Comparison of ENCODE assay signal across 29 mouse cellular contexts in the genomic region with DNA sequence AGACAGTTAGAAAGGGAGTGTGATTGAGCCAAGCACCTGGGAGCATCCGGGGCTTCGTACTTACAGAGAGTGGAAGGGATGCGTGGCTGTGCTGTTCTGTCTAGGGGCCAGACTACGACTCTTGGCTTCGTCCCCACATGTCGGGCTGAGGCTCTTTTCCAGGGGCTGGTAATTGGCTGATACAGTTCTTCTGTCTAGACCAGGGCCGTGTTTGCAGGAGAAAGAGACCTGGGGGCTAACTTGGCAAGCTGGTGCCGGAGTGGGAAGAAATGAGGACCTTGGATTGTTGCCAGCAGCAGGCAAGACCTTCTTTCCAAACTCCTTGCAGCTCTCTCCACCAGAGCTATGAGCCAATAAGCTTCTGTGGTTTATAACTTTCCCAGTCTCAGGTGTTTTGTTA. TPM values are rescaled to one million over a fixed set of nuclear protein-coding genes. Genes with fewer than 3 reads are reported as not detected.
DNase-seq lines count a peak whose midpoint lies in the region; ATAC-seq and TF ChIP-seq lines count a peak whose summit lies in the region.
"Had no signal": no experiment of that assay in that cellular context is flagged by ENCODE, and none has a peak within 500 bp of the region (broad histone marks: within the 10 kb centered on the region; RNA-seq: fewer than 3 reads in every experiment).

No protein-coding gene starts in this region.

- H3K27ac ChIP-seq in forebrain, embryonic 11.5 days (ENCODE audit: low read depth, low read length), result no peak overlapping the region
- H3K27ac ChIP-seq in forebrain, embryonic 10.5 days, result no peak overlapping the region
- H3K27ac ChIP-seq in hindbrain, embryonic 10.5 days, result peak overlapping the region; percentile 35; the same call in 1 of the 2 replicates
- no peak overlapping the region for H3K27ac ChIP-seq in hindbrain, embryonic 11.5 days (ENCODE audit: low read depth, low read length)
- no peak overlapping the region for H3K27ac ChIP-seq in limb, embryonic 14.5 days (replicated peaks; ENCODE audit: low read depth, low read length)
- no peak overlapping the region for H3K27ac ChIP-seq in limb, embryonic 10.5 days
- H3K27ac ChIP-seq in midbrain, embryonic 14.5 days (replicated peaks; ENCODE audit: low read depth, low read length), result no peak overlapping the region
- no peak overlapping the region for H3K27ac ChIP-seq in midbrain, embryonic 13.5 days
- H3K27ac ChIP-seq: embryonic facial prominence, embryonic 15.5 days; gastrocnemius, adult 2 months; intestine, embryonic 15.5 days; layer of hippocampus, adult 2 months; liver, embryonic 14.5 days; lung, embryonic 15.5 days; midbrain, embryonic 12.5 days; neural tube, embryonic 15.5 days had no signal

- no peak overlapping the region for H3K4me2 ChIP-seq in forebrain, embryonic 11.5 days (ENCODE audit: low read depth, low read length, severe bottlenecking)
- H3K4me2 ChIP-seq in hindbrain, embryonic 11.5 days (replicated peaks; ENCODE audit: low read depth, low read length), result no peak overlapping the region
- no peak overlapping the region for H3K4me2 ChIP-seq in limb, embryonic 14.5 days (replicated peaks; ENCODE audit: low read depth, low read length, severe bottlenecking)
- no peak overlapping the region for H3K4me2 ChIP-seq in midbrain, embryonic 14.5 days (ENCODE audit: low read length)
- no peak overlapping the region for H3K4me2 ChIP-seq in midbrain, embryonic 13.5 days (replicated peaks)
- H3K4me2 ChIP-seq: embryonic facial prominence, embryonic 15.5 days; heart, embryonic 12.5 days; intestine, embryonic 15.5 days; lung, embryonic 15.5 days; midbrain, embryonic 12.5 days; neural tube, embryonic 15.5 days had no signal

- peak; percentile 27 for DNase-seq in forebrain, embryonic 11.5 days (ENCODE audit: low spot score)
- DNase-seq in forebrain, embryonic 10.5 days (ENCODE audit: extremely low spot score, low spot score), result no peak
- DNase-seq in hindbrain, embryonic 10.5 days (ENCODE audit: low spot score), result no peak
- DNase-seq in hindbrain, embryonic 11.5 days (ENCODE audit: low spot score), result no peak
- DNase-seq in limb, embryonic 14.5 days (ENCODE audit: low spot score), result peak; percentile 28
- DNase-seq in limb, embryonic 10.5 days (ENCODE audit: low spot score), result no peak
- peak; percentile 32 for DNase-seq in midbrain, embryonic 14.5 days
- DNase-seq: adrenal gland, postnatal 10 days; cerebellum, adult 11 months; cerebellum, adult 9-10 months; gastrocnemius, adult 2 months; gastrocnemius, postnatal 36 days; heart, adult 18-20 months; kidney, adult 2 months; kidney, postnatal 36 days; liver; retina, postnatal 1 day; right cerebral cortex, postnatal 14 days; thymus, postnatal 4 days had no signal

- H3K4me3 ChIP-seq in forebrain, embryonic 11.5 days (ENCODE audit: low read depth, low read length), result no peak overlapping the region
- H3K4me3 ChIP-seq in forebrain, embryonic 10.5 days, result no peak overlapping the region
- H3K4me3 ChIP-seq in hindbrain, embryonic 10.5 days, result no peak overlapping the region
- H3K4me3 ChIP-seq in hindbrain, embryonic 11.5 days (ENCODE audit: low read depth, low read length), result no peak overlapping the region
- no peak overlapping the region for H3K4me3 ChIP-seq in limb, embryonic 14.5 days (replicated peaks; ENCODE audit: low read length)
- no peak overlapping the region for H3K4me3 ChIP-seq in limb, embryonic 10.5 days
- H3K4me3 ChIP-seq in midbrain, embryonic 14.5 days (replicated peaks; ENCODE audit: low read depth, low read length), result no peak overlapping the region
- no peak overlapping the region for H3K4me3 ChIP-seq in midbrain, embryonic 13.5 days (replicated peaks)
- H3K4me3 ChIP-seq: embryonic facial prominence, embryonic 15.5 days; gastrocnemius, adult 2 months; heart, embryonic 12.5 days; intestine, embryonic 15.5 days; layer of hippocampus, adult 2 months; lung, embryonic 15.5 days; midbrain, embryonic 12.5 days; neural tube, embryonic 15.5 days had no signal

- 80% methylated on average over 8 of the region's 8 CpGs for WGBS in forebrain, embryonic 11.5 days
- WGBS in forebrain, embryonic 10.5 days, result 86% methylated on average over 8 of the region's 8 CpGs
- 90% methylated on average over 8 of the region's 8 CpGs for WGBS in hindbrain, embryonic 10.5 days
- WGBS in hindbrain, embryonic 11.5 days, result 92% methylated on average over 8 of the region's 8 CpGs
- 44% methylated on average over 8 of the region's 8 CpGs for WGBS in limb, embryonic 14.5 days
- 89% methylated on average over 8 of the region's 8 CpGs for WGBS in limb, embryonic 10.5 days
- 80% methylated on average over 8 of the region's 8 CpGs for WGBS in midbrain, embryonic 14.5 days
- 82% methylated on average over 8 of the region's 8 CpGs for WGBS in midbrain, embryonic 13.5 days

- no peak overlapping the region for H3K9ac ChIP-seq in forebrain, embryonic 11.5 days (ENCODE audit: low read length)
- no peak overlapping the region for H3K9ac ChIP-seq in hindbrain, embryonic 11.5 days (ENCODE audit: low read depth, low read length)
- H3K9ac ChIP-seq in limb, embryonic 14.5 days (ENCODE audit: low read depth, low read length, severe bottlenecking), result no peak overlapping the region
- H3K9ac ChIP-seq in midbrain, embryonic 14.5 days (replicated peaks; ENCODE audit: low read length), result no peak overlapping the region
- H3K9ac ChIP-seq in midbrain, embryonic 13.5 days (replicated peaks), result no peak overlapping the region
- H3K9ac ChIP-seq: embryonic facial prominence, embryonic 15.5 days; heart, embryonic 12.5 days; intestine, embryonic 15.5 days; liver, embryonic 14.5 days; lung, embryonic 15.5 days; midbrain, embryonic 12.5 days; neural tube, embryonic 15.5 days had no signal

- no peaks in the 10 kb centered on the region for H3K9me3 ChIP-seq in forebrain, embryonic 11.5 days (ENCODE audit: control insufficient read depth, low read length)
- H3K9me3 ChIP-seq in forebrain, embryonic 10.5 days, result no peaks in the 10 kb centered on the region
- no peaks in the 10 kb centered on the region for H3K9me3 ChIP-seq in hindbrain, embryonic 10.5 days
- no peaks in the 10 kb centered on the region for H3K9me3 ChIP-seq in hindbrain, embryonic 11.5 days (ENCODE audit: control insufficient read depth, low read length)
- H3K9me3 ChIP-seq in limb, embryonic 14.5 days (ENCODE audit: control insufficient read depth, low read length), result no peaks in the 10 kb centered on the region
- no peaks in the 10 kb centered on the region for H3K9me3 ChIP-seq in limb, embryonic 10.5 days (replicated peaks)
- H3K9me3 ChIP-seq in midbrain, embryonic 14.5 days (ENCODE audit: control insufficient read depth, low read length), result no peaks in the 10 kb centered on the region
- H3K9me3 ChIP-seq in midbrain, embryonic 13.5 days, result no peaks in the 10 kb centered on the region
- H3K9me3 ChIP-seq: embryonic facial prominence, embryonic 15.5 days; heart, embryonic 12.5 days; intestine, embryonic 15.5 days; lung, embryonic 15.5 days; midbrain, embryonic 12.5 days; neural tube, embryonic 15.5 days had no signal

- TF ChIP-seq POLR2A in limb, embryonic 14.5 days (IDR thresholded peaks at IDR 0.05; ENCODE audit: borderline replicate concordance, extremely low read depth, insufficient read depth, insufficient read length), result no peak

- peaks cover under 1% of the 10 kb centered on the region; the same call in 1 of the 2 replicates for H3K4me1 ChIP-seq in forebrain, embryonic 11.5 days (replicated peaks; ENCODE audit: control insufficient read depth, insufficient read depth, low read length)
- H3K4me1 ChIP-seq in forebrain, embryonic 10.5 days, result peaks cover 9% of the 10 kb centered on the region
- 0 out of 2 replicates have a peak, but pooled peaks cover 7% of the 10 kb centered on the region for H3K4me1 ChIP-seq in hindbrain, embryonic 10.5 days (replicated peaks)
- H3K4me1 ChIP-seq in hindbrain, embryonic 11.5 days (replicated peaks; ENCODE audit: control insufficient read depth, insufficient read depth, low read length), result no peaks in the 10 kb centered on the region
- no peaks in the 10 kb centered on the region for H3K4me1 ChIP-seq in limb, embryonic 14.5 days (ENCODE audit: control insufficient read depth, insufficient read depth, low read length)
- H3K4me1 ChIP-seq in limb, embryonic 10.5 days, result peaks cover 1% of the 10 kb centered on the region
- no peaks in the 10 kb centered on the region for H3K4me1 ChIP-seq in midbrain, embryonic 14.5 days (ENCODE audit: control insufficient read depth, insufficient read depth, low read length)
- H3K4me1 ChIP-seq in midbrain, embryonic 13.5 days (replicated peaks), result peaks cover under 1% of the 10 kb centered on the region
- H3K4me1 ChIP-seq: heart, embryonic 12.5 days; intestine, embryonic 15.5 days; lung, embryonic 15.5 days had no signal

- H3K27me3 ChIP-seq in forebrain, embryonic 11.5 days (ENCODE audit: control insufficient read depth, insufficient read depth, low read length), result no peaks in the 10 kb centered on the region
- H3K27me3 ChIP-seq in forebrain, embryonic 10.5 days (ENCODE audit: poor library complexity, severe bottlenecking), result peaks cover 35% of the 10 kb centered on the region
- no peaks in the 10 kb centered on the region for H3K27me3 ChIP-seq in hindbrain, embryonic 10.5 days (ENCODE audit: insufficient read depth, poor library complexity, severe bottlenecking)
- no peaks in the 10 kb centered on the region for H3K27me3 ChIP-seq in hindbrain, embryonic 11.5 days (ENCODE audit: control insufficient read depth, insufficient read depth, low read length)
- no peaks in the 10 kb centered on the region for H3K27me3 ChIP-seq in limb, embryonic 14.5 days (ENCODE audit: control insufficient read depth, insufficient read depth, low read length)
- H3K27me3 ChIP-seq in limb, embryonic 10.5 days (ENCODE audit: low read depth, poor library complexity, severe bottlenecking), result no peaks in the 10 kb centered on the region
- H3K27me3 ChIP-seq in midbrain, embryonic 14.5 days (ENCODE audit: control insufficient read depth, insufficient read depth, low read length), result no peaks in the 10 kb centered on the region
- no peaks in the 10 kb centered on the region for H3K27me3 ChIP-seq in midbrain, embryonic 13.5 days
- H3K27me3 ChIP-seq: embryonic facial prominence, embryonic 15.5 days; intestine, embryonic 15.5 days; lung, embryonic 15.5 days; midbrain, embryonic 12.5 days; neural tube, embryonic 15.5 days had no signal

- H3K36me3 ChIP-seq in forebrain, embryonic 11.5 days (ENCODE audit: control insufficient read depth, insufficient read depth, low read length), result no peaks in the 10 kb centered on the region
- no peaks in the 10 kb centered on the region for H3K36me3 ChIP-seq in forebrain, embryonic 10.5 days (replicated peaks)
- H3K36me3 ChIP-seq in hindbrain, embryonic 10.5 days, result no peaks in the 10 kb centered on the region
- H3K36me3 ChIP-seq in hindbrain, embryonic 11.5 days (ENCODE audit: control insufficient read depth, insufficient read depth, low read length), result no peaks in the 10 kb centered on the region
- H3K36me3 ChIP-seq in limb, embryonic 14.5 days (ENCODE audit: control insufficient read depth, insufficient read depth, low read length), result no peaks in the 10 kb centered on the region
- no peaks in the 10 kb centered on the region for H3K36me3 ChIP-seq in limb, embryonic 10.5 days
- H3K36me3 ChIP-seq in midbrain, embryonic 14.5 days (ENCODE audit: control insufficient read depth, insufficient read depth, low read length), result no peaks in the 10 kb centered on the region
- no peaks in the 10 kb centered on the region for H3K36me3 ChIP-seq in midbrain, embryonic 13.5 days
- H3K36me3 ChIP-seq: embryonic facial prominence, embryonic 15.5 days; heart, embryonic 12.5 days; intestine, embryonic 15.5 days; lung, embryonic 15.5 days; midbrain, embryonic 12.5 days; neural tube, embryonic 15.5 days had no signal

- no peak for ATAC-seq in forebrain, embryonic 11.5 days (replicated peaks; ENCODE audit: low FRiP score)
- ATAC-seq in hindbrain, embryonic 11.5 days (ENCODE audit: low FRiP score), result no peak
- no peak for ATAC-seq in limb, embryonic 14.5 days (ENCODE audit: low FRiP score, low read depth)
- no peak for ATAC-seq in midbrain, embryonic 14.5 days (ENCODE audit: low FRiP score, low TSS enrichment)
- no peak for ATAC-seq in midbrain, embryonic 13.5 days
- ATAC-seq: intestine, embryonic 15.5 days; Patski had no signal

RNA-seq across cellular contexts. Expression of a gene that starts 25.9 kb away (rescaled TPM):
- polyA plus RNA-seq in forebrain, embryonic 11.5 days (2014; fragmentation: Nextera tagmentation; extraction: Ambion mirVana), result 81.9 and 99.8 TPM in 2 replicates
- polyA plus RNA-seq in forebrain, embryonic 10.5 days (2016; fragmentation: Nextera tagmentation; extraction: Ambion mirVana), result 78.7 and 87.8 TPM in 2 replicates
- 61.8 and 85.8 TPM in 2 replicates for polyA plus RNA-seq in hindbrain, embryonic 10.5 days (2016; fragmentation: Nextera tagmentation; extraction: Ambion mirVana)
- 77.5 and 82.4 TPM in 2 replicates for polyA plus RNA-seq in hindbrain, embryonic 11.5 days (2014; fragmentation: Nextera tagmentation; extraction: Ambion mirVana)
- 51.2 and 73.6 TPM in 2 replicates for polyA plus RNA-seq in limb, embryonic 14.5 days (2012; rRNA removed)
- polyA plus RNA-seq in limb, embryonic 14.5 days (2014; fragmentation: Nextera tagmentation; extraction: Ambion mirVana), result 77.7 and 81.9 TPM in 2 replicates
- polyA plus RNA-seq in limb, embryonic 10.5 days (2016; fragmentation: Nextera tagmentation; extraction: Ambion mirVana), result 78.8 and 88.8 TPM in 2 replicates
- 60.3 and 82.5 TPM in 2 replicates for polyA plus RNA-seq in midbrain, embryonic 14.5 days (2014; fragmentation: Nextera tagmentation; extraction: Ambion mirVana)
- 72.0 and 79.9 TPM in 2 replicates for polyA plus RNA-seq in midbrain, embryonic 13.5 days (2015; fragmentation: Nextera tagmentation; extraction: Ambion mirVana)

Comparison
In these comparisons a context has a peak if more than half of its experiments do, and no peak if none do; other contexts are left out.
1. DNase-seq: peak in forebrain, embryonic 11.5 days (single experiment), limb, embryonic 14.5 days (single experiment) and midbrain, embryonic 14.5 days (single experiment); none in forebrain, embryonic 10.5 days (single experiment), hindbrain, embryonic 10.5 days (single experiment), hindbrain, embryonic 11.5 days (single experiment) and limb, embryonic 10.5 days (single experiment).